Mouse (Mus musculus) 416B (cell line): Measurements from ENCODE around the gene Gm28053.
"Not testable (repeated sequence)": the region's sequence is repeated elsewhere in the genome, so short reads cannot be mapped to it uniquely, and the experiment has no call there.

Experiments used
- DNase-seq: peaks from one replicate; pipeline ENCODE4 v3.0.0; 2011; ENCODE audit warnings: low read depth

Gene Gm28053

GRCm38 (mm10) chr6:48718455-48718854 is at the start of gene Gm28053, which contains the start of gene Gimap7:
Gene Gm28053, plus strand, starts transcription at chr6:48718607.
Gene Gimap7, plus strand, starts transcription at chr6:48718621.
- no peak for DNase-seq

- DNase-seq = no peak
These were observed 48.9 kb upstream of the Gm28053 start for GRCm38 (mm10) chr6:48669446-48669969.

- DNase-seq = no peak
These were observed 43.9 kb upstream of the Gm28053 start for GRCm38 (mm10) chr6:48674291-48675058.

GRCm38 (mm10) chr6:48675400-48675930 is 42.9 kb upstream of the Gm28053 start:
- no peak for DNase-seq

GRCm38 (mm10) chr6:48675931-48676859 is 42.2 kb upstream of the Gm28053 start, which contains the start of gene Gimap9:
Gene Gimap9, plus strand, starts transcription at chr6:48676129.
- no peak for DNase-seq

- no peak for DNase-seq
These were observed 41.5 kb upstream of the Gm28053 start for GRCm38 (mm10) chr6:48676860-48677415.

- no peak for DNase-seq
These were observed 40.7 kb upstream of the Gm28053 start for GRCm38 (mm10) chr6:48677492-48678345.

GRCm38 (mm10) chr6:48678391-48678790 is 40.0 kb upstream of the Gm28053 start:
- peak; percentile 81 for DNase-seq

GRCm38 (mm10) chr6:48679701-48680100 is 38.7 kb upstream of the Gm28053 start:
- DNase-seq = no peak

- DNase-seq = no peak
These were observed 38.0 kb upstream of the Gm28053 start for GRCm38 (mm10) chr6:48680421-48680820.

GRCm38 (mm10) chr6:48681472-48682090 is 36.8 kb upstream of the Gm28053 start:
- DNase-seq = peak; percentile 48

GRCm38 (mm10) chr6:48682271-48682670 is 36.1 kb upstream of the Gm28053 start:
- no peak for DNase-seq

GRCm38 (mm10) chr6:48683263-48683821 is 35.1 kb upstream of the Gm28053 start:
- DNase-seq = not testable (repeated sequence)

- DNase-seq = no peak
These were observed 34.1 kb upstream of the Gm28053 start, which contains the start of gene Gimap4 for GRCm38 (mm10) chr6:48684319-48684718. Gene Gimap4, plus strand, starts transcription at chr6:48684549.

- no peak for DNase-seq
These were observed 33.6 kb upstream of the Gm28053 start for GRCm38 (mm10) chr6:48684806-48685205.

- DNase-seq = no peak
These were observed 33.2 kb upstream of the Gm28053 start for GRCm38 (mm10) chr6:48685251-48685650.

GRCm38 (mm10) chr6:48685694-48686665 is 32.4 kb upstream of the Gm28053 start:
- peak; percentile 57 for DNase-seq

GRCm38 (mm10) chr6:48687077-48687476 is 31.3 kb upstream of the Gm28053 start:
- DNase-seq = peak; percentile 82

GRCm38 (mm10) chr6:48689320-48689719 is 29.1 kb upstream of the Gm28053 start:
- no peak for DNase-seq
